ENCODE assay signal across 23 mouse cellular contexts in genomic region chr3:116906596-116906995, GRCm38 (mm10). TPM values are rescaled to one million over a fixed set of nuclear protein-coding genes. Genes with fewer than 3 reads are reported as not detected.
DNase-seq lines count a peak whose midpoint lies in the region; ATAC-seq lines count a peak whose summit lies in the region.
"Had no signal": no experiment of that assay in that cellular context is flagged by ENCODE, and none has a peak within 500 bp of the region (broad histone marks: within the 10 kb centered on the region; RNA-seq: fewer than 3 reads in every experiment).

No protein-coding gene starts in this region.

- no peaks in the 10 kb centered on the region for H3K9me3 ChIP-seq in embryonic facial prominence, embryonic 14.5 days (ENCODE audit: control insufficient read depth, low read length)
- no peaks in the 10 kb centered on the region for H3K9me3 ChIP-seq in embryonic facial prominence, embryonic 10.5 days
- no peaks in the 10 kb centered on the region for H3K9me3 ChIP-seq in intestine, embryonic 14.5 days (ENCODE audit: control insufficient read depth, low read length)
- H3K9me3 ChIP-seq in intestine, embryonic 16.5 days (ENCODE audit: control insufficient read depth, low read length), result no peaks in the 10 kb centered on the region
- no peaks in the 10 kb centered on the region for H3K9me3 ChIP-seq in midbrain, embryonic 15.5 days
- H3K9me3 ChIP-seq in midbrain, embryonic 10.5 days (replicated peaks), result no peaks in the 10 kb centered on the region
- H3K9me3 ChIP-seq: embryonic facial prominence, embryonic 13.5 days; forebrain, embryonic 13.5 days; hindbrain, embryonic 13.5 days; kidney, embryonic 15.5 days; lung, embryonic 15.5 days; midbrain, embryonic 12.5 days; neural tube, embryonic 13.5 days had no signal

- H3K27me3 ChIP-seq in embryonic facial prominence, embryonic 14.5 days (replicated peaks; ENCODE audit: control insufficient read depth, insufficient read depth, low read length), result no peaks in the 10 kb centered on the region
- H3K27me3 ChIP-seq in embryonic facial prominence, embryonic 10.5 days (replicated peaks; ENCODE audit: low read depth, poor library complexity, severe bottlenecking), result no peaks in the 10 kb centered on the region
- no peaks in the 10 kb centered on the region for H3K27me3 ChIP-seq in intestine, embryonic 14.5 days (replicated peaks; ENCODE audit: control insufficient read depth, insufficient read depth, low read length)
- no peaks in the 10 kb centered on the region for H3K27me3 ChIP-seq in intestine, embryonic 16.5 days (replicated peaks; ENCODE audit: control insufficient read depth, insufficient read depth, low read length)
- no peaks in the 10 kb centered on the region for H3K27me3 ChIP-seq in midbrain, embryonic 15.5 days (replicated peaks)
- no peaks in the 10 kb centered on the region for H3K27me3 ChIP-seq in midbrain, embryonic 10.5 days (ENCODE audit: low read depth, poor library complexity, severe bottlenecking)
- H3K27me3 ChIP-seq: CH12.LX; embryonic facial prominence, embryonic 13.5 days; forebrain, embryonic 13.5 days; hindbrain, embryonic 13.5 days; kidney, embryonic 15.5 days; lung, embryonic 15.5 days; midbrain, embryonic 12.5 days; neural tube, embryonic 13.5 days had no signal

- DNase-seq in embryonic facial prominence, embryonic 14.5 days (ENCODE audit: low spot score), result peak; percentile 7
- DNase-seq in embryonic facial prominence, embryonic 10.5 days (ENCODE audit: low spot score), result no peak
- DNase-seq in intestine, embryonic 14.5 days (ENCODE audit: low spot score), result peak; percentile 49
- DNase-seq in midbrain, embryonic 10.5 days (ENCODE audit: low spot score), result no peak
- peak; percentile 0 for DNase-seq in fibroblast of lung, adult 2 months (ENCODE audit: low read depth)
- DNase-seq: adrenal gland, postnatal 36 days; cerebellum, adult 8-10 months; kidney, postnatal 4 days; thymus, adult 2 months had no signal

- ATAC-seq in embryonic facial prominence, embryonic 14.5 days (ENCODE audit: low read depth), result no peak
- ATAC-seq in intestine, embryonic 14.5 days (replicated peaks; ENCODE audit: low FRiP score, low TSS enrichment, low read depth), result no peak
- no peak for ATAC-seq in intestine, embryonic 16.5 days
- ATAC-seq in midbrain, embryonic 15.5 days (replicated peaks), result 0 out of 2 replicates have a peak, but pooled peaks have one; percentile 16
- no peak for ATAC-seq in granulocyte monocyte progenitor cell, adult 5-6 weeks (replicated peaks; ENCODE audit: poor library complexity, severe bottlenecking)
- ATAC-seq: forebrain, embryonic 13.5 days; intestine, postnatal 0 days had no signal

- H3K4me3 ChIP-seq in embryonic facial prominence, embryonic 14.5 days (ENCODE audit: low read depth, low read length), result no peak overlapping the region
- H3K4me3 ChIP-seq in embryonic facial prominence, embryonic 10.5 days, result no peak overlapping the region
- no peak overlapping the region for H3K4me3 ChIP-seq in intestine, embryonic 14.5 days (ENCODE audit: low read depth, low read length)
- H3K4me3 ChIP-seq in intestine, embryonic 16.5 days (ENCODE audit: low read length), result no peak overlapping the region
- H3K4me3 ChIP-seq in midbrain, embryonic 15.5 days, result no peak overlapping the region
- no peak overlapping the region for H3K4me3 ChIP-seq in midbrain, embryonic 10.5 days
- H3K4me3 ChIP-seq: forebrain, embryonic 13.5 days; hindbrain, embryonic 13.5 days; kidney, embryonic 15.5 days; lung, embryonic 15.5 days; midbrain, embryonic 12.5 days; neural tube, embryonic 13.5 days had no signal

- H3K4me1 ChIP-seq in embryonic facial prominence, embryonic 14.5 days (ENCODE audit: control insufficient read depth, insufficient read depth, low read length), result no peaks in the 10 kb centered on the region
- no peaks in the 10 kb centered on the region for H3K4me1 ChIP-seq in embryonic facial prominence, embryonic 10.5 days
- H3K4me1 ChIP-seq in intestine, embryonic 14.5 days (replicated peaks; ENCODE audit: control insufficient read depth, insufficient read depth, low read length), result no peaks in the 10 kb centered on the region
- no peaks in the 10 kb centered on the region for H3K4me1 ChIP-seq in intestine, embryonic 16.5 days (ENCODE audit: control insufficient read depth, insufficient read depth, low read length)
- H3K4me1 ChIP-seq in midbrain, embryonic 15.5 days, result no peaks in the 10 kb centered on the region
- H3K4me1 ChIP-seq in midbrain, embryonic 10.5 days, result no peaks in the 10 kb centered on the region
- H3K4me1 ChIP-seq: kidney, embryonic 15.5 days; lung, embryonic 15.5 days; midbrain, embryonic 12.5 days; neural tube, embryonic 13.5 days had no signal

- no peaks in the 10 kb centered on the region for H3K36me3 ChIP-seq in embryonic facial prominence, embryonic 14.5 days (ENCODE audit: control insufficient read depth, insufficient read depth, low read length)
- H3K36me3 ChIP-seq in embryonic facial prominence, embryonic 10.5 days (replicated peaks), result no peaks in the 10 kb centered on the region
- H3K36me3 ChIP-seq in intestine, embryonic 14.5 days (ENCODE audit: control insufficient read depth, insufficient read depth, low read length), result no peaks in the 10 kb centered on the region
- no peaks in the 10 kb centered on the region for H3K36me3 ChIP-seq in intestine, embryonic 16.5 days (ENCODE audit: control insufficient read depth, insufficient read depth, low read length)
- H3K36me3 ChIP-seq in midbrain, embryonic 15.5 days (replicated peaks), result no peaks in the 10 kb centered on the region
- no peaks in the 10 kb centered on the region for H3K36me3 ChIP-seq in midbrain, embryonic 10.5 days
- H3K36me3 ChIP-seq: embryonic facial prominence, embryonic 13.5 days; hindbrain, embryonic 13.5 days; kidney, embryonic 15.5 days; lung, embryonic 15.5 days; midbrain, embryonic 12.5 days; neural tube, embryonic 13.5 days had no signal

- no peak overlapping the region for H3K9ac ChIP-seq in embryonic facial prominence, embryonic 14.5 days (ENCODE audit: low read depth, low read length)
- H3K9ac ChIP-seq in intestine, embryonic 14.5 days (ENCODE audit: low read length), result no peak overlapping the region
- H3K9ac ChIP-seq in intestine, embryonic 16.5 days (ENCODE audit: low read depth, low read length), result no peak overlapping the region
- no peak overlapping the region for H3K9ac ChIP-seq in midbrain, embryonic 15.5 days
- H3K9ac ChIP-seq: forebrain, embryonic 13.5 days; hindbrain, embryonic 13.5 days; kidney, embryonic 15.5 days; liver, embryonic 14.5 days; lung, embryonic 15.5 days; midbrain, embryonic 12.5 days; neural tube, embryonic 13.5 days had no signal

- H3K4me2 ChIP-seq in embryonic facial prominence, embryonic 14.5 days (ENCODE audit: low read depth, low read length), result no peak overlapping the region
- no peak overlapping the region for H3K4me2 ChIP-seq in intestine, embryonic 14.5 days (ENCODE audit: low read length)
- H3K4me2 ChIP-seq in intestine, embryonic 16.5 days (ENCODE audit: low read depth, low read length), result no peak overlapping the region
- H3K4me2 ChIP-seq in midbrain, embryonic 15.5 days, result no peak overlapping the region
- H3K4me2 ChIP-seq: forebrain, embryonic 13.5 days; heart, embryonic 11.5 days; hindbrain, embryonic 13.5 days; kidney, embryonic 15.5 days; lung, embryonic 15.5 days; midbrain, embryonic 12.5 days; neural tube, embryonic 13.5 days had no signal

- H3K27ac ChIP-seq in embryonic facial prominence, embryonic 14.5 days (replicated peaks; ENCODE audit: low read depth, low read length), result no peak overlapping the region
- H3K27ac ChIP-seq in embryonic facial prominence, embryonic 10.5 days (replicated peaks), result no peak overlapping the region
- H3K27ac ChIP-seq in intestine, embryonic 14.5 days (ENCODE audit: low read depth), result no peak overlapping the region
- H3K27ac ChIP-seq in intestine, embryonic 16.5 days (ENCODE audit: low read length), result no peak overlapping the region
- no peak overlapping the region for H3K27ac ChIP-seq in midbrain, embryonic 15.5 days
- H3K27ac ChIP-seq in midbrain, embryonic 10.5 days (replicated peaks), result no peak overlapping the region
- H3K27ac ChIP-seq: embryonic facial prominence, embryonic 13.5 days; forebrain, embryonic 13.5 days; hindbrain, embryonic 13.5 days; kidney, embryonic 15.5 days; liver, embryonic 14.5 days; lung, embryonic 15.5 days; midbrain, embryonic 12.5 days; neural tube, embryonic 13.5 days had no signal

- WGBS in embryonic facial prominence, embryonic 14.5 days, result 71% methylated on average over 9 of the region's 9 CpGs
- 81% methylated on average over 9 of the region's 9 CpGs for WGBS in embryonic facial prominence, embryonic 10.5 days
- WGBS in intestine, embryonic 14.5 days, result 78% methylated on average over 9 of the region's 9 CpGs
- WGBS in intestine, embryonic 16.5 days, result 69% methylated on average over 9 of the region's 9 CpGs
- 51% methylated on average over 9 of the region's 9 CpGs for whole genome bisulfite sequencing in midbrain, embryonic 15.5 days
- 79% methylated on average over 9 of the region's 9 CpGs for WGBS in midbrain, embryonic 10.5 days

RNA-seq across cellular contexts. Expression of gene Frrs1, which starts 47.3 kb away (rescaled TPM):
- polyA plus RNA-seq in embryonic facial prominence, embryonic 14.5 days (2014; fragmentation: Nextera tagmentation; extraction: Ambion mirVana), result 10.0 and 13.0 TPM in 2 replicates
- 13.8 and 15.1 TPM in 2 replicates for polyA plus RNA-seq in embryonic facial prominence, embryonic 10.5 days (2016; fragmentation: Nextera tagmentation; extraction: Ambion mirVana)
- 35.1 and 36.7 TPM in 2 replicates for polyA plus RNA-seq in intestine, embryonic 14.5 days (2014; fragmentation: Nextera tagmentation; extraction: Ambion mirVana)
- 44.6 and 44.7 TPM in 2 replicates for polyA plus RNA-seq in intestine, embryonic 16.5 days (2015; fragmentation: Nextera tagmentation; extraction: Ambion mirVana)
- polyA plus RNA-seq in midbrain, embryonic 15.5 days (2015; fragmentation: Nextera tagmentation; extraction: Ambion mirVana), result 6.5 and 6.8 TPM in 2 replicates
- 8.5 and 11.5 TPM in 2 replicates for polyA plus RNA-seq in midbrain, embryonic 10.5 days (2016; fragmentation: Nextera tagmentation; extraction: Ambion mirVana)
- 77.3 and 86.5 TPM in 2 replicates for total RNA-seq in granulocyte monocyte progenitor cell, adult 5-6 weeks (2014; fragmentation: Nextera tagmentation)
- 40.2 and 56.2 TPM in 2 replicates for total RNA-seq in granulocyte monocyte progenitor cell, adult 5-6 weeks (2017)

Comparison
In these comparisons a context has a peak if more than half of its experiments do, and no peak if none do; other contexts are left out.
1. DNase-seq: peak in embryonic facial prominence, embryonic 14.5 days (single experiment), intestine, embryonic 14.5 days (single experiment) and fibroblast of lung, adult 2 months (single experiment); none in embryonic facial prominence, embryonic 10.5 days (single experiment) and midbrain, embryonic 10.5 days (single experiment).